Mouse (Mus musculus) hindbrain, embryonic 10.5 days (tissue): ENCODE measurements around the gene Erp44. TPM values are rescaled to one million over a fixed set of nuclear protein-coding genes. Genes with fewer than 3 reads are reported as not detected.

Experiments
- DNase-seq: peaks from one replicate; pipeline ENCODE4 v3.0.0-alpha.2; 2017; ENCODE audit warnings: low spot score
- H3K27ac ChIP-seq: fragments of 300-500 bp; sonication (generic); 2 replicates; pipeline ENCODE4 v1.5.1; 2016; ENCODE audit warnings: mild to moderate bottlenecking, moderate library complexity
- H3K27me3 ChIP-seq: fragments of 300-500 bp; sonication (generic); 2 replicates; pipeline ENCODE4 v1.6.1; 2016; ENCODE audit warnings: mild to moderate bottlenecking; ENCODE audit not compliant: poor library complexity, insufficient read depth, severe bottlenecking
- H3K36me3 ChIP-seq: fragments of 300-500 bp; sonication (generic); 2 replicates; pipeline ENCODE4 v1.6.1; 2016; ENCODE audit warnings: mild to moderate bottlenecking, moderate library complexity
- H3K4me1 ChIP-seq: fragments of 300-500 bp; sonication (generic); replicated peaks from 2 replicates; pipeline ENCODE4 v1.6.1; 2016; ENCODE audit warnings: mild to moderate bottlenecking
- H3K4me3 ChIP-seq: fragments of 300-500 bp; sonication (generic); 2 replicates; pipeline ENCODE4 v1.5.1; 2016; ENCODE audit warnings: mild to moderate bottlenecking, moderate library complexity
- H3K9me3 ChIP-seq: fragments of 300-500 bp; sonication (generic); 2 replicates; pipeline ENCODE4 v1.6.1; 2016; ENCODE audit warnings: mild to moderate bottlenecking, moderate library complexity
- WGBS: fragments of 180-500 bp; shearing (Covaris S2); methylation state at CpG from one replicate; pipeline ENCODE4 v1.1.7; 2016; 5-methylcytosine and 5-hydroxymethylcytosine counted together
- polyA plus RNA-seq: library from polyadenylated mRNA; unstranded; fragments of >200 nt; fragmentation: Nextera tagmentation; extraction: Ambion mirVana; gene quantifications from 2 replicates; pipeline ENCODE4 v1.2.1, GENCODE M21; 2016

Gene Erp44
- polyA plus RNA-seq, 1 experiment from 2014 or later = 63.2 TPM

GRCm38 (mm10) chr4:48225173-48225572 is 54.2 kb downstream of the Erp44 start:
- WGBS = 20% methylated on average over 2 of the region's 2 CpGs
- peak; percentile 45 for DNase-seq
- Histone ChIP-seq H3K4me1 (no peaks in the 10 kb centered on the region), H3K36me3 (no peaks in the 10 kb centered on the region), H3K4me3 (no peak overlapping the region), H3K27me3 (no peaks in the 10 kb centered on the region), H3K9me3 (no peaks in the 10 kb centered on the region), H3K27ac (no peak overlapping the region)

DNA sequence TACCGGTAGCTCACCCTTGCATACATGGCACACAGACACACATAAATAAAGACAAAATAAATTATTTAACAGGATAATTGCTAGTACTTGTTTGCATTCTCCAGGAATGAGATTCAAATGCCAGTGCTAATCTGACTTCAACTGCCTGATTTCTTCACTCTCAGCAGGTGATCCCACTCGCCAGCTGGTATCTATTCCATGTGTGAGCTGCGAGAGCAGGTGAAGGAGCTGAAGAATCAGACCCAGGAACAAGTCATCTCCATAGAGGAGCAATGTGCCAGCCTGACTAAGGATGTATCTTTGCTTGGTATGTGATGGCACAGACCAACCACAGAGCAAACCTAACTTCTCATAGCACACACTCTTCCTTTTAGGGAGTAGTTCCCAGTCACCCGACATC is 75.8 kb downstream of the Erp44 start:
- Histone ChIP-seq H3K27me3 (no peaks in the 10 kb centered on the region), H3K36me3 (peaks cover 44% of the 10 kb centered on the region), H3K9me3 (no peaks in the 10 kb centered on the region), H3K4me1 (no peaks in the 10 kb centered on the region), H3K27ac (no peak overlapping the region), H3K4me3 (no peak overlapping the region)
- WGBS = 93% methylated on average over 4 of the region's 4 CpGs
- no peak for DNase-seq

DNA sequence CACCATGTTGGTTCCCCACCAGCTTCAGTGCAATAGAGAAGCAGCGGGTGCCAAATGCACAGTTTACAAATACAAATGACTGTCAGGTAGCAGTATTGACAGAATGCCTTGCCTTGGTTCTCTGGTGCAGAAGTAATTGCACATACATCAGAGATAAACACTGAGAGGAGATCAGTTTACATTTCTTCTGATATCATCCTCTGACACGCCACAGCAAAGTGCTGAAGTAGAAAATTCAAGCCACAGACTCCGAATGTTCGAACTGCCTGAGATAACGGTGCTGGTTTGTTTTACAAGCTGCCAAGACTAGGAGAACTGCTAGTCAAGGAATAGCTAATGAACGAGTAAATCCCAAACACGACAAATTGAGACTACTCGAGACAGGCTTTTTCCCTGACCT is 80.9 kb downstream of the Erp44 start:
- no peak overlapping the region for H3K4me3 ChIP-seq
- no peaks in the 10 kb centered on the region for H3K27me3 ChIP-seq
- 90% methylated on average over 8 of the region's 8 CpGs for WGBS
- H3K27ac ChIP-seq = no peak overlapping the region
- DNase-seq = no peak
- H3K4me1 ChIP-seq = no peaks in the 10 kb centered on the region
- peaks cover 48% of the 10 kb centered on the region for H3K36me3 ChIP-seq
- H3K9me3 ChIP-seq = no peaks in the 10 kb centered on the region

- WGBS = 89% methylated on average over 3 of the region's 3 CpGs
- Histone ChIP-seq H3K27ac (no peak overlapping the region), H3K4me1 (no peaks in the 10 kb centered on the region), H3K36me3 (peaks cover 46% of the 10 kb centered on the region), H3K9me3 (no peaks in the 10 kb centered on the region), H3K4me3 (no peak overlapping the region), H3K27me3 (no peaks in the 10 kb centered on the region)
- DNase-seq = no peak
These were observed 81.4 kb downstream of the Erp44 start for GRCm38 (mm10) chr4:48197925-48198324.

GRCm38 (mm10) chr4:48182115-48182806 is 97.1 kb downstream of the Erp44 start:
- 0 out of 2 replicates have a peak, but pooled peaks cover 3% of the 10 kb centered on the region for H3K4me1 ChIP-seq
- H3K4me3 ChIP-seq = no peak overlapping the region
- WGBS = 84% methylated on average over 8 of the region's 8 CpGs
- DNase-seq = no peak
- H3K36me3 ChIP-seq = no peaks in the 10 kb centered on the region
- no peak overlapping the region for H3K27ac ChIP-seq
- H3K9me3 ChIP-seq = no peaks in the 10 kb centered on the region
- no peaks in the 10 kb centered on the region for H3K27me3 ChIP-seq

GRCm38 (mm10) chr4:48181366-48181765 is 98.0 kb downstream of the Erp44 start:
- no peaks in the 10 kb centered on the region for H3K9me3 ChIP-seq
- no peaks in the 10 kb centered on the region for H3K27me3 ChIP-seq
- 71% methylated on average over 6 of the region's 6 CpGs for WGBS
- H3K36me3 ChIP-seq = no peaks in the 10 kb centered on the region
- no peak for DNase-seq
- H3K4me3 ChIP-seq = no peak overlapping the region
- H3K27ac ChIP-seq = no peak overlapping the region
- 0 out of 2 replicates have a peak, but pooled peaks cover 3% of the 10 kb centered on the region for H3K4me1 ChIP-seq

DNA sequence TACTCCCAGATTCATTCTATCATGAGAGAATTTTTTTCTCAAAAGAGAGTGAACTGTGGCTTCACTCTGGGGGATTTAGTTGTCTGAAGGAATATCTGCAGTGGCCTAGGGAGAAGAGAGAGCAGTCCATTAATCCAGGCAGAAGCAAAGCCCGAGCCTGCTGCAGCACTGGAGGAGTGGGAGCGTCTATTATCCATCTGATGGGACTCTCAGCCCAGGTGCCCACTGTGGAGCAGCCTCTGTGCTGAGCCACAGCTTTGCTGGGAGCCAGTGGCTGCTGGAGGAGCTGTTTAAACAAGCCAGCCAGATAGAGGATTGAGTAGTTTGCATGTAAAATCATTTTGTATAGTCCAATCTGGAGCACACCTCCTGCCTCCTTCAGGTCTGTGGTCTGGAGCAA is 98.4 kb downstream of the Erp44 start:
- no peaks in the 10 kb centered on the region for H3K9me3 ChIP-seq
- no peaks in the 10 kb centered on the region for H3K36me3 ChIP-seq
- no peak overlapping the region for H3K4me3 ChIP-seq
- no peak overlapping the region for H3K27ac ChIP-seq
- 0 out of 2 replicates have a peak, but pooled peaks cover 3% of the 10 kb centered on the region for H3K4me1 ChIP-seq
- WGBS = 29% methylated on average over 2 of the region's 2 CpGs
- DNase-seq = no peak
- no peaks in the 10 kb centered on the region for H3K27me3 ChIP-seq

GRCm38 (mm10) chr4:48175666-48176065 is 103.7 kb downstream of the Erp44 start:
- DNase-seq = no peak
- H3K4me3 ChIP-seq = no peak overlapping the region
- 94% methylated on average over 3 of the region's 3 CpGs for WGBS
- no peaks in the 10 kb centered on the region for H3K27me3 ChIP-seq
- H3K4me1 ChIP-seq = no peaks in the 10 kb centered on the region
- no peaks in the 10 kb centered on the region for H3K36me3 ChIP-seq
- no peak overlapping the region for H3K27ac ChIP-seq
- no peaks in the 10 kb centered on the region for H3K9me3 ChIP-seq

DNA sequence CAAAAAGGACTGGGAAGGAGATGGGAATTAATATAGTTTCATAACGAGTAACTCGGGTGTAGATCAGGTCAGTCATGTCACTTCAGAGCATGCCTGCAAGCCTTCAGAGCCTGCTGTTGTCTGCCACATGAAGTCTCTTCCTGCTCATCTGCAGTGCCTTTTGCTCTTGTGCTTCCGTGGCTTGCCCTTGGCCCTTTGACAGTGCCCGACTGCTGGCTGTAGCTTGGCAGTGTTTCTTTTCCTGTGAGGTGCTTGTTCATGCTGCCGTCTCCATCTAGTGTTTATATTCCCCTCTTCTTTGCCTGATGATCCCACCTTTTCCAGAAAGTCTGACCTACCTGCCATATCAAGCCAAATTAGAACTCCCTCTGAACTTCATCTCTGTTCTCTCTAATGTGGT is 115.5 kb downstream of the Erp44 start:
- H3K27ac ChIP-seq = no peak overlapping the region
- no peak overlapping the region for H3K4me3 ChIP-seq
- H3K9me3 ChIP-seq = no peaks in the 10 kb centered on the region
- whole genome bisulfite sequencing = 87% methylated on average over 5 of the region's 5 CpGs
- H3K36me3 ChIP-seq = peaks cover 8% of the 10 kb centered on the region
- H3K4me1 ChIP-seq = no peaks in the 10 kb centered on the region
- DNase-seq = no peak
- no peaks in the 10 kb centered on the region for H3K27me3 ChIP-seq

DNA sequence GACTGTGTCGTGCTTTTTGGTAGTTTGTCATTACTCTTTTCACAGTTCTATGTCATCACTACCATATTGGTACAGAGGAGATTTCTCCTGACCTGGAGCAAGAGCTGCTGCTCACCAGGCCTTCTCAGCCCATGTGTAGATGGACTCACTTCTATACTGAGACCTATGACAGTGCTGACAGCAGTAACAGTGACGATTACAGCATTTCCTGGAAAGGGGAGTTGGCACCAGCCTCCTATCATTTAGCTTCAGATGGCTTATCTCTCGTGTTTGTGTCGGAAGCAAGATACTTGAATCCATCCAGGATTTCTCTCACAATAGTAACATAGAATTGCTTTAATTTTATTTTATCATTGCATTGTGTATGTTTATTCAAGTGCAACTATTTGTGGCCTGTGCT is 119.0 kb downstream of the Erp44 start:
- no peak overlapping the region for H3K27ac ChIP-seq
- H3K27me3 ChIP-seq = no peaks in the 10 kb centered on the region
- H3K36me3 ChIP-seq = 0 out of 2 replicates have a peak, but pooled peaks cover 3% of the 10 kb centered on the region
- 89% methylated on average over 4 of the region's 4 CpGs for WGBS
- no peaks in the 10 kb centered on the region for H3K9me3 ChIP-seq
- H3K4me3 ChIP-seq = no peak overlapping the region
- no peak for DNase-seq
- H3K4me1 ChIP-seq = no peaks in the 10 kb centered on the region

GRCm38 (mm10) chr4:48155864-48156263 is 123.5 kb downstream of the Erp44 start:
- no peak for DNase-seq
- Histone ChIP-seq H3K27ac (no peak overlapping the region), H3K27me3 (no peaks in the 10 kb centered on the region), H3K4me1 (no peaks in the 10 kb centered on the region), H3K9me3 (no peaks in the 10 kb centered on the region), H3K4me3 (no peak overlapping the region), H3K36me3 (0 out of 2 replicates have a peak, but pooled peaks cover 3% of the 10 kb centered on the region)
- 74% methylated on average over 1 of the region's 1 CpGs for WGBS

- H3K36me3 ChIP-seq = no peaks in the 10 kb centered on the region
- H3K4me1 ChIP-seq = no peaks in the 10 kb centered on the region
- no peak overlapping the region for H3K4me3 ChIP-seq
- 93% methylated on average over 5 of the region's 5 CpGs for WGBS
- no peaks in the 10 kb centered on the region for H3K27me3 ChIP-seq
- no peak overlapping the region for H3K27ac ChIP-seq
- no peaks in the 10 kb centered on the region for H3K9me3 ChIP-seq
- DNase-seq = no peak
These were observed 126.1 kb downstream of the Erp44 start for GRCm38 (mm10) chr4:48153229-48153628.

- WGBS = 90% methylated on average over 2 of the region's 2 CpGs
- H3K4me3 ChIP-seq = no peak overlapping the region
- H3K36me3 ChIP-seq = no peaks in the 10 kb centered on the region
- no peaks in the 10 kb centered on the region for H3K4me1 ChIP-seq
- no peaks in the 10 kb centered on the region for H3K27me3 ChIP-seq
- H3K9me3 ChIP-seq = no peaks in the 10 kb centered on the region
- no peak overlapping the region for H3K27ac ChIP-seq
- no peak for DNase-seq
These were observed 129.9 kb downstream of the Erp44 start for GRCm38 (mm10) chr4:48149492-48149891.
